Mouse (Mus musculus) thymus, adult 2 months (tissue): ENCODE measurements around the gene Cd180.

Source experiments
- CTCF ChIP-seq: fragments of 200-500 bp; IDR thresholded peaks from 2 replicates; pipeline ENCODE4 v1.5.1; 2012; ENCODE audit warnings: mild to moderate bottlenecking, control low read depth, low read length, moderate library complexity, borderline replicate concordance; ENCODE audit not compliant: control insufficient read depth, poor library complexity, insufficient read depth; ENCODE audit errors: extremely low read depth
- POLR2A ChIP-seq: fragments of 200-500 bp; IDR thresholded peaks from 2 replicates; pipeline ENCODE4 v1.6.1; 2012; ENCODE audit warnings: mild to moderate bottlenecking, low read length, control low read depth, moderate library complexity; ENCODE audit not compliant: control insufficient read depth, poor library complexity, insufficient read depth; ENCODE audit errors: extremely low read depth

GRCm38 (mm10) chr13:102737811-102738210, 44.5 kb downstream of the Cd180 start:
- TF ChIP-seq CTCF (no peak), POLR2A (no peak)
